Mouse (Mus musculus): ENCODE results near the gene Zfp335. TPM values are rescaled to one million over a fixed set of nuclear protein-coding genes. Genes with fewer than 3 reads are reported as not detected.
"Not testable (repeated sequence)": the region's sequence is repeated elsewhere in the genome, so short reads cannot be mapped to it uniquely, and the experiment has no call there.

The Zfp335 gene
- total RNA-seq, 2 experiments from 2014 or later = 29.0 to 30.9 TPM

DNA sequence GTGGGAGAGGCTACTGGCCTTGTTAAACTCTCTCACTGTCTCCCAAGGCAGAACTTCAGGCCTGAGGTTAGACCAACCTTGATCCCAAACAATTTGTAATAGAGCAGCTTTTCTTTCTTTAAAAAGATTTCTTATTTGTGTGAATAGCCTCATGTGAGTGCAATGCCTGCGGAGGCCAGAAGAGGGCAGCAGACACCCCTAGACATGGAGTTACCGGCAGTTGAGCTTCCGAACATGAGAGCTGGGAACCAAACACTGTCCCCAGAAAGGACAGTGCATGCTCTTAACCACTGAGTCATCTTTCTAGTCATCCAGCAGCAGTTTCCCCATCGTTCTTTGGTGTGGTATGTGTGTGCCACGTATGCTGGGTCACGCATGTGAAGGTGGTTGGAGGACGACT, 44.0 kb downstream of the Zfp335 start:
- TF ChIP-seq CTCF (conservative IDR thresholded peaks at IDR 0.05) = peak; percentile 72
- H3K27ac ChIP-seq = peak overlapping the region; percentile 67
- no peak for DNase-seq (ENCODE audit: low spot score in 2 of 2)
- no peak overlapping the region for H3K4me3 ChIP-seq

DNA sequence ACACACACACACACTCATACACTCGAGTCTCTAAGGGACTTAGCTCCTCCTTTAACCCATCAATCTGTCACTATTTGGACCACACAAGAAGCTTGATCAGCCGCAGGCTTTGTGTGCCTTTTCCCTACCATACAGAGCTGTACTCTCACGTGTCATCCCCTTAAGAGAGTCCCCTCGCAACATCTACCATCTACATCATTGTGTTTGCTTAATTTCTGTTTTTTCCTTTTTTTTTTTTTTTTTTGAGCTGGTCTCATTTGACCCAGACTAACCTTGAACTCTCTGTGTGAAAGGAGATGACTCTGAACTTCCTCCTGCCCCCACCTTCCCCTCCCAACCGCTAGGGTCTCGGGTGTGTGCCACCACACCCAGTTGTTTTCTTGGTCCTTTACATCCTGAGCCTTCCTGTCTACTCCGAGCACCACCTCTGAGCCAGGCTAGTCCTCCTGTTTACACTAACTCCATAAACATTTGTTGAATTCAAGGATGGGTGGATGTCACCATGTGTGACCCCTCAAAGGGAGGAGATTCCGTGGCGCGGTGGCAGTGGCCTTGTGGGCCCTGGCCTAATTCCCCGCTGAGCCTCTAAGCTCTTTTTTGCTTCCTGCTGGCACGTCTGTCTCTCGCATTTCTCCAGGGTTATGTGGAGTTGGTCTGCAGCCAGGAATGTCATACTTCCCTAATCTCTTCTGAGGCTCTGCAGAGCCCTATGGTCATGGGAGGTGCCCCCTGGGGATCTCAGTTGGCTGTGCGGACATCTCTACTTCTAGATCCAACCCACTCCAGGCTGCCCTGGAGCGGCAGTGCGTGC, 44.6 kb downstream of the Zfp335 start:
- peak overlapping the region; percentile 67 for H3K27ac ChIP-seq
- no peak overlapping the region for H3K4me3 ChIP-seq
- DNase-seq (ENCODE audit: low spot score in 2 of 2) = no peak
- TF ChIP-seq CTCF (conservative IDR thresholded peaks at IDR 0.05) = peak; percentile 19; the same call in 1 of the 2 replicates

DNA sequence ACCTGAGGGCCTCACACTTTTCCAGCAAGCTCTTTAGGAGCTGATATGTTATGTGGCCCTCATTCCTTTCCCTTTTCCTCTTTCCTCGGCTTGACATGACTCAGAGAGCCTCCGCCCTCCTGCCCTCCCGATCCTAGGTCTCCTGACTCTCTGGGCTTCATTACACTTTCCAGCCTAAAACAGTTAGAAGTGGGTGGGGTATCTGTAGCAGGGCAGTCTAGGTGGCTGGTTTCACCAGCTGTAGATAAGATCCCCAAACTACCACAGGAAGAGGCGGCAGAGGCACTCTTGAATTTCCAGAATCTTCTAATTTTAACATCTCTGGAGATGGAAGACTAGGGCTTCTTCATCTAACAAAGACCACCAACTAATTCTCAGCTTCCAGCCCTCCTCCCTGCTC, 47.0 kb downstream of the Zfp335 start:
- Histone ChIP-seq H3K4me3 (no peak overlapping the region), H3K27ac (no peak overlapping the region)
- no peak for DNase-seq (ENCODE audit: low spot score in 2 of 2)
- TF ChIP-seq CTCF (conservative IDR thresholded peaks at IDR 0.05) = no peak

DNA sequence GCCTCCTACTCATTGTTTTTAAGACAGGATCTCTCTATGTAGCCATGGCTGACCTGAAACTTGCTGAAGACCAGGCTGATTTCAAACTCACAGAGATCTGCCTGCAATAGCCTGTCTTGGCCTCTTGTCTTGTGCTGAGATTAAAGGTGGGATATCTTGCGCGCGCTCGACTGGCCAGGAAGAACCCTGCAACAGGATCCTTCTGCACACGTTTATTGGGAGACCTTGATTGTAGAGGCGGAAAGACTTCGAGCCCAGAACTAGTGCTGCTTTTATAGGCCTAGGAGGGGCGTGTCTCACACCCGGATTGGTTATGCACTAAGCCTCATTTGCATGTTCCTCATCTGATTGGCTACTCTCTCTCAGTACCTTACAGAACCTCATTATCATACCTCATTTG, 48.1 kb downstream of the Zfp335 start:
- not testable (repeated sequence) for DNase-seq (ENCODE audit: low spot score in 2 of 2); H3K27ac ChIP-seq; H3K4me3 ChIP-seq

DNA sequence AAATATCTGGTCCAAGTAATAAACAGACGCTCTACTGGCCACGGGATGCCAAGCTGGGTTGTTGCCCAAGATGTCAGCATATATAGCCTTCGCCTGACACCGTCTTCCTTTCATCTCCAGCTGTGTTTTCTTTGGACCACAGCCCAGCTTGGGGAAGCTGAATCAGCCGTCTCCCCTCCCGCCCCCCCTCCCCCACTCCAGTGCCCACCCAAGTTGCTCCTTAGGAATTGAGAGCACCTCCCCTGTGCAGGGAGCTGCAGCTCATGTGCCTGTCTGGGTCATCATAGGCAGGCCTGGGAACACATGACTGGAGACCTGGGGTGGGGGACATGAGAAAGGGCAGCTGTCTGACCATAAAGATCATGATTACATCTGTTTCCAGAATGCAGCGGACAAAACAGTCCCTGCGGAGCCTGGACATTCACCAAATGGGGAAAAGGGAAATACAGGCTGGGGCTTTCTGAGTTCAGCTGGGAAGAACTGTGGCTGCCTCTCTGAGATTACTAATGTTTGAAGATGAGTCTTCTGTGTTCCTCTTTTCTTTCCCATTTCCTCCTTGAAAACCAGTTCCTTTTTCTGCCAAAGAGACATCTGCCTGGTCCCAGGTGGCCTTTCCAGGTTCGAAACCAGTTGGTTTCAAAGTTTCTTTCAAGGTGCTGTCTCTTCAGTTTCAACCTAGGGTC, 49.2 kb downstream of the Zfp335 start:
- no peak for TF ChIP-seq CTCF (conservative IDR thresholded peaks at IDR 0.05)
- Histone ChIP-seq H3K27ac (peak overlapping the region; percentile 61; the same call in 1 of the 2 replicates), H3K4me3 (no peak overlapping the region)
- no peak for DNase-seq (ENCODE audit: low spot score in 2 of 2)

DNA sequence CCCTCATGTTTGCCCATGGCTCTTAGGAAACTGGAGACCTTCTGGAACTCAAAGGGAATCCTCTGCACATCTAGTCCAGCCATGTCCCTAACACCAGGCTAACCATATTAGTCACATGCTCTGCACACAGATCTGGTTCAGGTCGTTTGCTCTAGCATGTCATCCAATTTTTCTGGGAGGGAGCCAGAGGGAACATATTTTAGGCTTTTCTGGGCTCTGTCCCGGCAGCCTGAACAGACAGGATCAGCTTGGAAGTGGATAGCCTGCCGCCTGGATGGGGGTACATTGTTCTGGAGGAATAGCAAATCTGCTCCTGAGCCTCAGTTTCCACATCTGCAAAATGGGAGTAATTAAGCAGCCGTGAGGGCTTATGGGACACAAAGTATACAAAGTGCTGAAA, 50.5 kb downstream of the Zfp335 start:
- no peak for TF ChIP-seq CTCF (conservative IDR thresholded peaks at IDR 0.05)
- DNase-seq (ENCODE audit: low spot score in 2 of 2) = no peak
- no peak overlapping the region for H3K4me3 ChIP-seq
- no peak overlapping the region for H3K27ac ChIP-seq

DNA sequence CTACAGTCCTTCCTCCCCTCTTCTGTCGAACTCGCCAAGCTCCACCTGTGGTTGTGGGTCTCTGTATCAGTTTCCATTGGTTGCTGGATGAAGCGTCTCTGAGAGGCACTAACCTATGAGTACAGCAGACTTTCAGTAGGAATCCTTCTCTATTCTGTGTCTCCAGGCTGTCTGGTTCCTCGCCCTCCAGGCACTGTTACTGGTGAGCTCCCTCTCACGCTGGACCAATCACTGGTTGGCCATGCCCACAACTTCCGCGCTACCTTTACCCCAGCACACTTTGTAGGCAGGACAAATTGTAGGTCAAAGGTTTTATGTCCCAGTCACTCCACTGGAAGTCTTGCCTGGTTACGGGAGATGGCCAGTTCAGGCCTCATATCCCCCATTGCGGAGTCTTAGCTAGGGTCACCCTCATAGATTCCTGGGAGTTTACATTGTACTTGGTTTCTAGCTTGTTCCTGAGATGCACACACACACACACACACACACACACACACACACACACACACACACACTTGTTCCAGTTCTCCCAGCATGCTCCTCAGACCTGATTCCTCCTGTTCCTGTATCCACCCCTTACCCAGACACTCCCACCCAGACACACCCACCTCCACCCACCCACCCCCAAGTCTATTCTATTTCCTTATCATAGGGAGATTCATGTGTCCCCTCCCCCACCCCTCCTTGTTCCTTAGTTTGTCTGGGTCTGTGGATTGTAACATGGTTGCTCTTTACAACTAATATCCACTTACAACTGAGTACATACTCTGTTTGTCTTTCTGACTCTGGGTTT, 51.7 kb downstream of the Zfp335 start:
- DNase-seq (ENCODE audit: low spot score in 2 of 2) = no peak
- no peak overlapping the region for H3K4me3 ChIP-seq
- no peak overlapping the region for H3K27ac ChIP-seq
- TF ChIP-seq CTCF (conservative IDR thresholded peaks at IDR 0.05) = no peak

DNA sequence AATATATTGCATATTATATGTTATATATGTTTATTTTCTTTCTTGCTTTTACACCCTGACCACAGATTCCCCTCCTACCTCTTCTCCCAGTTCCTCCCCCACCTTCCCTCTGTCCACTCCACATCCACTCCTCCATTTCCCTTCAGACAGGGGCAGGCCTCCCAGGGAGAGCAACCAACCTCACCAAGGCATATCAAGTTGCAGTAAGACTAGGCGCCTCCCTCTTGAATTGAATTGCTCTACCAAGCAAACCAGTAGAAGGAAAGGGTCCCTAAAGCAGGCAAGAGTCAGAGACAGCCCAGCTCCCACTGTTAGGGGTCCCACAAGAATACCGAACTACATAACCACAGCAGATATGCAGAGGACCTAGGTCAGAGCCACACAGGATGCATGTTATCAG, 52.4 kb downstream of the Zfp335 start:
- no peak overlapping the region for H3K4me3 ChIP-seq
- no peak for TF ChIP-seq CTCF (conservative IDR thresholded peaks at IDR 0.05)
- no peak for DNase-seq (ENCODE audit: low spot score in 2 of 2)
- no peak overlapping the region for H3K27ac ChIP-seq

DNA sequence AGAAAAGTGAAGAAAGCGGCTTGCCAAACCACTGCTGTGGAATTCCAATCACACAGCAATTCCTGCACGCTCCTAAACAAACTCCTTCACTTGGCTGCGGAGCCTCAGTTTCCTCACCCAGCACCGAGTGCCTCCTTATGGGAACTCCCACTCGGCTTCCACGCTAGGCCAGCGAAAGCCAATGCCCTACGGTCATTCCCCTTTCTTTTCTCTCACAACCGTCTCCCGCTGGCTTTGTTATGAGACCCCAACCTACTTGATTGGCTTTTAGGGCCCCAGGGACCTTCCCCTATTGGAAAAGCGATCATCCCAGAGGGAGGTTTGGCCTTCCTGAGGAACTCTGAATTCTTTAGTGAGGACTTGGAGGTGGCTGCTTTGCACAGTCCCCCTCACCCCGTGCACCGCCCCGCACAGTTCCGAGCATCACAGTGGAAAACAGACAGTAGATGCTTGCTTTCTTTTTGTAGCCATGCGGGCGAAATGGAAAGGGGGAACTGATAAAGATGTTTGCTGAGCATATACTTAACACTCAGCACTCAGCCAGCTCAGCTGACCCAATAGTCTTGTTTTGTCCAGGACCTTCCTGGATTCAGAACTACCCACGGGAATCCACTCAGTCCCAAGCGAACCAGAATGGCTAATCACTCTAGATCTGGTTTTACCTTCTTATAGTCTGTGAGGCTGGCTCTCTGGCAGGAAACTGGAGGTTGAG, 53.6 kb downstream of the Zfp335 start:
- Histone ChIP-seq H3K4me3 (peak overlapping the region; percentile 63), H3K27ac (peak overlapping the region; percentile 65)
- TF ChIP-seq CTCF (conservative IDR thresholded peaks at IDR 0.05) = no peak
- no peak for DNase-seq (ENCODE audit: low spot score in 2 of 2)

DNA sequence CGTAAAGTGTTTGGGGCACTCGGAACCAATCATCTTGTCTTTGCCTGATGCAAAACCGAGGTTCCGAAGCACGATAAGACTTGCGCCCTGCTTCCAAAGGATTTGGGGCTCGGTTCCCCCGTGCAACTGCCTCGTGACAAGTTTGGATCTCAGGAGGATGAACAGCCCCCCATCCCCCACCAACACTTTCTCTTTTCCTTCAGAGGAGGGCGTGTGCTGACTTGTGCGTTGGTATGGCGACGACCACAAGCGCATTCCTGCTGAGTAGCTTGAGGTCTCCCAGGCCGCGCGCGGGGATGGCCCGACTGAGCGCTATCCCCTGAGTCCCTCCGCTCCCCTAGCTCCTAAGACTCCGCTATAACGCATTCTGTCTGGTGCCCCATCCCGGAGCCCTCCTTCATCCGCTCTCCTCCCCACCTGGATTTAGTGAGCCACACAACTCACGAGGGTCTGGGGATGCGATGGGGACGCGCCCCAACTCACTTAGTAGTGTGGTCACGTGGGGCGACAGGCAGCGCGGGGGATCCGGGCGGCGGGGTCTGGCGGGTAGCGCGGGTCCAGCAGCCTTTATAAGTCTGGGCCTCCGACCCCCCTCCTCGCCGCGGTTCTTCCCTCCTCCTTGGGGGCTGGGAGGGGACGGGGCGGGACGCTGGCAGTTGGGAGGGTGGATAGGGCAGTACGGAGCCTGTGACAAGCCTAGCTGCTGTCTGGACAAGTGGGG, 54.3 kb downstream of the Zfp335 start, which contains the start of gene Pltp:
Gene Pltp (minus strand): TSS at position 611 of the 721 bp plus-strand sequence.
- H3K27ac ChIP-seq = peak within 1 kb of the TSS; percentile 65
- no peak for TF ChIP-seq CTCF (conservative IDR thresholded peaks at IDR 0.05)
- peak within 1 kb of the TSS; percentile 63 for H3K4me3 ChIP-seq
- DNase-seq (ENCODE audit: low spot score in 2 of 2) = no peak

DNA sequence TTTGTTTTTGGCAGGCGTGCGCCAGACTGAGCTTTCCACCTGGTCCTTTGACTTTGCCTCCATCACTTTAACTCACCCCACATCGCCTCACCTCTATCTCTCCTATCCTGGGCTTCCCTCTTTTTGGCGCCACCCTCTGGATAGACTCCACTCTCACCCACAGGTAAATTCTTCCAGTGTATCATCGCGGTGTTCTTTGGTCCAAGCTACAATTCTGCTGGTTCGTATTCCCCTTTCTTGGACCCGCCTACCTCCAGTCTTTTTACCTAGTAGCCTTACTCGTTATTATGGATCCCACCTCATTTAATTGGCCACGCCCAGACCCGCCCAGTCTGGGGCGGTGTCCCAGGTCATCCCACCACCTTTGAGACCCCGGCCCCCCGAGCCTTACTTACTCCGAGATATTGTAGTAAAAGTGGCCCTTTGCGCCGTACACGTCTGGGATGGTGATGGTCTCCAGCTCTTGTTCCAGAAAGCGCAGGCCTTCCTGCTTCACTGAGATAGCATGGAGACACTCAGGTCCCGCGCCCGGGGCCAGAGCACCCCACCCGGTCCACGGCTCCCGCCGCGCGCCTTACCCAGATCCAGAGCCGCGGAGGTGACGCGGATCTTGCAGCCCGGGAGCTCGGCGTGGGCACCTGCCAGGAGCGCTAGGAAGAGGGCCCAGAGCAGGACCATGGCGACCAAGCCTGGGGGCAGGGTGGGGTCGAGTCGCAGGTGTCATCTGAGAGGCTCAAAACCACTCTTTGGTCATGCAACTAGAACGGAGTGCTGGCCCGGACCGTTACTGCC, 55.1 kb downstream of the Zfp335 start:
- peak overlapping the region; percentile 46; the same call in 1 of the 2 replicates for H3K27ac ChIP-seq
- DNase-seq (ENCODE audit: low spot score in 2 of 2) = no peak
- TF ChIP-seq CTCF (conservative IDR thresholded peaks at IDR 0.05) = peak; percentile 35
- H3K4me3 ChIP-seq = peak overlapping the region; percentile 63

DNA sequence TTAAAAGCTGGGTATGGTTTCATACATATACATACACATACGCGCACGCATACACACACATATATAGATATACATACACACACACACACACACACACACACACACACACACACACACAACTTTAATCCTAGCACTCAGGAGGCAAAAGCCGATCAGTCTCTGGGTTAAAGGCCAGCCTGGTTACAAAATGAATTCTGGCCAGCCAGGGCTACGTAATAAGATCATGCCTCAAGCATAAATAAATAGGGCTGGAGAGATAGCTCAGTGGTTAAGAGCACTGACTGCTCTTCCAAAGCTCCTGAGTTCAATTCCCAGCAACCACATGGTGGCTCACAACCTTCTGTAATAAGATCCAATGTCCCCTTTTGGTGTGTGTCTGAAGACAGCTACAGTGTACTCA, 56.0 kb downstream of the Zfp335 start:
- DNase-seq (ENCODE audit: low spot score in 2 of 2); H3K27ac ChIP-seq; H3K4me3 ChIP-seq: not testable (repeated sequence)
